Comparison of ENCODE assay signal across 22 mouse cellular contexts in genomic region chr9:23200828-23201227, GRCm38 (mm10). TPM values are rescaled to one million over a fixed set of nuclear protein-coding genes. Genes with fewer than 3 reads are reported as not detected.
A peak's percentile ranks its signal among the peaks of the same experiment; 100 is the strongest.
DNase-seq lines count a peak whose midpoint lies in the region; ATAC-seq and TF ChIP-seq lines count a peak whose summit lies in the region.
"Had no signal": no experiment of that assay in that cellular context is flagged by ENCODE, and none has a peak within 500 bp of the region (broad histone marks: within the 10 kb centered on the region; RNA-seq: fewer than 3 reads in every experiment).

No protein-coding gene starts in this region.

- DNase-seq in lung, postnatal 4 days, result no peak
- peak; percentile 63 to 67 for DNase-seq in kidney, adult 8-10 months
- DNase-seq in kidney, postnatal 0 days (ENCODE audit: low spot score), result no peak
- peak; percentile 65 to 79 for DNase-seq in kidney, postnatal 36 days
- no peak for DNase-seq in left cerebral cortex, postnatal 36 days (ENCODE audit: low spot score in 2 of 2)
- DNase-seq: adrenal gland, adult 8-10 months; adrenal gland, postnatal 36 days; cerebellum, adult 2 months; gastrocnemius, adult 2 months; gastrocnemius, postnatal 25 days; heart, postnatal 10 days; heart, postnatal 4 days had no signal

- intact Hi-C loops in left cerebral cortex, postnatal 36 days (cut with DNase I), result loop anchor here (2.0 kb wide), 1 partner anchor 16 kb away; no protein-coding TSS in a partner anchor

- H3K36me3 ChIP-seq in lung, embryonic 16.5 days (ENCODE audit: control insufficient read depth, insufficient read depth, low read length), result no peaks in the 10 kb centered on the region
- H3K36me3 ChIP-seq in kidney, postnatal 0 days (ENCODE audit: insufficient read depth, low read length), result no peaks in the 10 kb centered on the region
- H3K36me3 ChIP-seq in midbrain, embryonic 15.5 days (replicated peaks), result no peaks in the 10 kb centered on the region
- H3K36me3 ChIP-seq in intestine, postnatal 0 days (ENCODE audit: control insufficient read depth, insufficient read depth), result no peaks in the 10 kb centered on the region
- H3K36me3 ChIP-seq: embryonic facial prominence, embryonic 10.5 days; G1E; heart, embryonic 10.5 days; hindbrain, embryonic 12.5 days had no signal

- no peak for TF ChIP-seq CTCF in kidney, postnatal 0 days (IDR thresholded peaks at IDR 0.05; ENCODE audit: low read depth)
- no peak for TF ChIP-seq CTCF in intestine, postnatal 0 days (IDR thresholded peaks at IDR 0.05; ENCODE audit: low read depth)

- H3K4me1 ChIP-seq in lung, embryonic 16.5 days (replicated peaks; ENCODE audit: control insufficient read depth, insufficient read depth, low read length), result no peaks in the 10 kb centered on the region; the same call in 1 of the 2 replicates
- H3K4me1 ChIP-seq in kidney, postnatal 0 days (replicated peaks; ENCODE audit: insufficient read depth, low read length), result no peaks in the 10 kb centered on the region
- H3K4me1 ChIP-seq in midbrain, embryonic 15.5 days, result peaks cover 19% of the 10 kb centered on the region
- H3K4me1 ChIP-seq in intestine, postnatal 0 days (replicated peaks; ENCODE audit: control insufficient read depth, insufficient read depth, low read length), result no peaks in the 10 kb centered on the region

- no peak overlapping the region for H3K4me2 ChIP-seq in lung, embryonic 16.5 days (ENCODE audit: low read depth, low read length)
- no peak overlapping the region for H3K4me2 ChIP-seq in kidney, postnatal 0 days (ENCODE audit: low read length)
- no peak overlapping the region for H3K4me2 ChIP-seq in midbrain, embryonic 15.5 days
- H3K4me2 ChIP-seq in intestine, postnatal 0 days (replicated peaks; ENCODE audit: low read depth), result no peak overlapping the region
- H3K4me2 ChIP-seq: hindbrain, embryonic 12.5 days had no signal

- 0 out of 2 replicates have a peak, but pooled peaks cover 2% of the 10 kb centered on the region for H3K9me3 ChIP-seq in lung, embryonic 16.5 days (ENCODE audit: control insufficient read depth, low read length)
- no peaks in the 10 kb centered on the region for H3K9me3 ChIP-seq in kidney, postnatal 0 days (replicated peaks; ENCODE audit: low read length)
- H3K9me3 ChIP-seq in midbrain, embryonic 15.5 days, result no peaks in the 10 kb centered on the region
- no peaks in the 10 kb centered on the region for H3K9me3 ChIP-seq in intestine, postnatal 0 days (ENCODE audit: control insufficient read depth)
- H3K9me3 ChIP-seq: embryonic facial prominence, embryonic 10.5 days; G1E; heart, embryonic 10.5 days; hindbrain, embryonic 12.5 days had no signal

- no peak overlapping the region for H3K9ac ChIP-seq in lung, embryonic 16.5 days (ENCODE audit: low read length)
- no peak overlapping the region for H3K9ac ChIP-seq in kidney, postnatal 0 days (ENCODE audit: low read depth, low read length)
- H3K9ac ChIP-seq in midbrain, embryonic 15.5 days, result no peak overlapping the region
- H3K9ac ChIP-seq in intestine, postnatal 0 days (ENCODE audit: low read depth, low read length), result no peak overlapping the region
- H3K9ac ChIP-seq: hindbrain, embryonic 12.5 days had no signal

- 81% methylated on average over 4 of the region's 4 CpGs for WGBS in lung, embryonic 16.5 days
- 74% methylated on average over 4 of the region's 4 CpGs for WGBS in kidney, postnatal 0 days
- WGBS in midbrain, embryonic 15.5 days, result 81% methylated on average over 4 of the region's 4 CpGs
- WGBS in intestine, postnatal 0 days, result 75% methylated on average over 4 of the region's 4 CpGs

- no peak overlapping the region for H3K4me3 ChIP-seq in lung, embryonic 16.5 days (ENCODE audit: low read length)
- no peak overlapping the region for H3K4me3 ChIP-seq in kidney, postnatal 0 days (replicated peaks; ENCODE audit: low read depth, low read length)
- no peak overlapping the region for H3K4me3 ChIP-seq in midbrain, embryonic 15.5 days
- H3K4me3 ChIP-seq in intestine, postnatal 0 days (ENCODE audit: low read depth, low read length), result no peak overlapping the region
- H3K4me3 ChIP-seq: embryonic facial prominence, embryonic 10.5 days; gastrocnemius, adult 2 months; heart, embryonic 10.5 days; hindbrain, embryonic 12.5 days had no signal

- 0 out of 2 replicates have a peak, but pooled peaks have one; percentile 19 for ATAC-seq in lung, embryonic 16.5 days (ENCODE audit: low read depth)
- peak; percentile 78 for ATAC-seq in kidney, postnatal 0 days (replicated peaks; ENCODE audit: low FRiP score, low read depth)
- no peak for ATAC-seq in midbrain, embryonic 15.5 days (replicated peaks)
- no peak for ATAC-seq in intestine, postnatal 0 days
- ATAC-seq: activated CD4-positive, CD25-positive, alpha-beta regulatory T cell, adult 4 months; CD4-positive, CD25-positive, alpha-beta regulatory T cell, adult 4 months had no signal

- H3K27ac ChIP-seq in lung, embryonic 16.5 days (ENCODE audit: low read length), result peak overlapping the region; percentile 51
- H3K27ac ChIP-seq in kidney, postnatal 0 days, result no peak overlapping the region
- no peak overlapping the region for H3K27ac ChIP-seq in midbrain, embryonic 15.5 days
- no peak overlapping the region for H3K27ac ChIP-seq in intestine, postnatal 0 days (ENCODE audit: low read depth, low read length)
- H3K27ac ChIP-seq: embryonic facial prominence, embryonic 10.5 days; gastrocnemius, adult 2 months; heart, embryonic 10.5 days; hindbrain, embryonic 12.5 days had no signal

- H3K27me3 ChIP-seq in lung, embryonic 16.5 days (ENCODE audit: control insufficient read depth, insufficient read depth, low read depth, low read length), result no peaks in the 10 kb centered on the region
- no peaks in the 10 kb centered on the region for H3K27me3 ChIP-seq in kidney, postnatal 0 days (ENCODE audit: insufficient read depth, low read length)
- H3K27me3 ChIP-seq in midbrain, embryonic 15.5 days (replicated peaks), result no peaks in the 10 kb centered on the region
- H3K27me3 ChIP-seq in intestine, postnatal 0 days (replicated peaks; ENCODE audit: control insufficient read depth, insufficient read depth, low read length), result no peaks in the 10 kb centered on the region

RNA-seq across cellular contexts. Expression of gene Bmper, which starts 22.0 kb away (rescaled TPM):
- polyA plus RNA-seq in lung, embryonic 16.5 days (2015; fragmentation: Nextera tagmentation; extraction: Ambion mirVana), result 30.6 and 31.9 TPM in 2 replicates
- polyA plus RNA-seq in kidney, postnatal 0 days (2015; fragmentation: Nextera tagmentation; extraction: Ambion mirVana), result 13.4 and 15.5 TPM in 2 replicates
- polyA plus RNA-seq in midbrain, embryonic 15.5 days (2015; fragmentation: Nextera tagmentation; extraction: Ambion mirVana), result 7.1 and 7.7 TPM in 2 replicates
- 1 to 10 TPM; 6.4 to 9.8 TPM for total RNA-seq in left cerebral cortex, postnatal 36 days (2021)
- 4.1 and 4.2 TPM in 2 replicates for polyA plus RNA-seq in intestine, postnatal 0 days (2015; fragmentation: Nextera tagmentation; extraction: Ambion mirVana)
- total RNA-seq: granulocyte monocyte progenitor cell, adult 5-6 weeks had no signal
- polyA plus RNA-seq: activated CD4-positive, CD25-positive, alpha-beta regulatory T cell, adult 4 months; CD4-positive, CD25-positive, alpha-beta regulatory T cell, adult 4 months; G1E had no signal

Comparison
In these comparisons a context has a peak if more than half of its experiments do, and no peak if none do; other contexts are left out.
1. DNase-seq: peak in kidney, adult 8-10 months (2 of 2) and kidney, postnatal 36 days (2 of 2); none in lung, postnatal 4 days (0 of 2), kidney, postnatal 0 days (single experiment) and left cerebral cortex, postnatal 36 days (0 of 2).
2. ATAC-seq: peak in lung, embryonic 16.5 days (single experiment) and kidney, postnatal 0 days (single experiment); none in midbrain, embryonic 15.5 days (single experiment) and intestine, postnatal 0 days (single experiment).